8 mouse cellular contexts compared by ENCODE assay signal in the genomic region with DNA sequence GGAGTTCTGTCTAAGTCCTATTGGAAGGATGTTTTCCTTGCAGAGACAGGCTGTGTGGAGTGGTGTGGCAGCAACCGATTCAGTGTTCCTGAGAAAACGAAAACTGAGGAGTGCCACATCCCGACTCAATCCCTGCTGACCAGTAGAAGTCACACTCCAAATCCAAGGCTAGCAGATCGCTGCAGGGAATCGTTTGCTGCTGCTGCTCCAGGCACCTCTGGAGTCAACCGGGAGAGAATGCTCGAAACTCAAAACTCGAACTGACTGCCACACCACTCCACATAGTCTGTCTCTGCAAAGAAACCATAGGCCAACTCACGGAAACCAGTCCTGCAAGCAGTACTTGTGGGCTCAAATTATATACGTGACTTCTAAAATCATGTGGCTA. TPM values are rescaled to one million over a fixed set of nuclear protein-coding genes. Genes with fewer than 3 reads are reported as not detected.
DNase-seq lines count a peak whose midpoint lies in the region; ATAC-seq and TF ChIP-seq lines count a peak whose summit lies in the region.

No protein-coding gene starts in this region.

- no peak for DNase-seq in heart, embryonic 10.5 days (ENCODE audit: low spot score)
- DNase-seq in heart, postnatal 25 days (ENCODE audit: low spot score), result no peak
- no peak for DNase-seq in embryo, embryonic 10 days (ENCODE audit: low spot score)
- no peak for DNase-seq in gastrocnemius, postnatal 4 days (ENCODE audit: low spot score in 2 of 2)

- no peaks in the 10 kb centered on the region for H3K9me3 ChIP-seq in heart, embryonic 10.5 days
- H3K9me3 ChIP-seq in ES-Bruce4 (replicated peaks; ENCODE audit: control insufficient read depth, insufficient read depth, low read length, poor library complexity, severe bottlenecking), result peaks cover 12% of the 10 kb centered on the region
- H3K9me3 ChIP-seq in erythroblast, embryonic 14.5 days (ENCODE audit: control insufficient read depth, low read length), result peaks cover 10% of the 10 kb centered on the region
- H3K9me3 ChIP-seq in kidney, embryonic 15.5 days (replicated peaks), result no peaks in the 10 kb centered on the region

- 0 out of 2 replicates have a peak overlapping the region, but pooled peaks have one; percentile 11 for H3K9ac ChIP-seq in ES-Bruce4 (ENCODE audit: low read depth, poor library complexity, severe bottlenecking)
- H3K9ac ChIP-seq in kidney, embryonic 15.5 days, result peak overlapping the region; percentile 69

- no peaks in the 10 kb centered on the region for H3K27me3 ChIP-seq in heart, embryonic 10.5 days (ENCODE audit: insufficient read depth, poor library complexity, severe bottlenecking)
- no peaks in the 10 kb centered on the region for H3K27me3 ChIP-seq in ES-Bruce4 (ENCODE audit: control insufficient read depth, insufficient read depth, low read length, poor library complexity, severe bottlenecking)
- no peaks in the 10 kb centered on the region for H3K27me3 ChIP-seq in erythroblast, embryonic 14.5 days (ENCODE audit: control insufficient read depth)
- H3K27me3 ChIP-seq in kidney, embryonic 15.5 days, result no peaks in the 10 kb centered on the region

- 27% methylated on average over 10 of the region's 10 CpGs for WGBS in heart, embryonic 10.5 days
- WGBS in kidney, embryonic 15.5 days, result 16% methylated on average over 10 of the region's 10 CpGs

- peaks cover 6% of the 10 kb centered on the region; the same call in 1 of the 2 replicates for H3K36me3 ChIP-seq in heart, embryonic 10.5 days
- no peaks in the 10 kb centered on the region for H3K36me3 ChIP-seq in ES-Bruce4 (ENCODE audit: control insufficient read depth, insufficient read depth, low read length, poor library complexity, severe bottlenecking)
- H3K36me3 ChIP-seq in erythroblast, embryonic 14.5 days (ENCODE audit: control insufficient read depth), result peaks cover 16% of the 10 kb centered on the region
- H3K36me3 ChIP-seq in kidney, embryonic 15.5 days, result no peaks in the 10 kb centered on the region

- peaks cover 15% of the 10 kb centered on the region; the same call in 1 of the 2 replicates for H3K4me1 ChIP-seq in heart, embryonic 10.5 days
- no peaks in the 10 kb centered on the region for H3K4me1 ChIP-seq in ES-Bruce4 (ENCODE audit: control insufficient read depth, insufficient read depth, low read length)
- peaks cover 57% of the 10 kb centered on the region for H3K4me1 ChIP-seq in erythroblast, embryonic 14.5 days (ENCODE audit: control insufficient read depth)
- H3K4me1 ChIP-seq in kidney, embryonic 15.5 days, result peaks cover 19% of the 10 kb centered on the region

- intact Hi-C loops in heart, postnatal 25 days (cut with DNase I), result loop anchor here (10.0 kb wide), 1 partner anchor 261 kb away; the partner anchor contains the start of genes D430042O09Rik and Gtf3c1

- no peak for TF ChIP-seq CTCF in ES-Bruce4 (IDR thresholded peaks at IDR 0.05; ENCODE audit: low read depth, low read length)

- ATAC-seq in kidney, embryonic 15.5 days (replicated peaks; ENCODE audit: low FRiP score), result peak; percentile 16; the same call in 1 of the 2 replicates
- ATAC-seq in megakaryocyte-erythroid progenitor cell, adult 5-6 weeks (replicated peaks; ENCODE audit: low FRiP score, low TSS enrichment, poor library complexity, severe bottlenecking), result peak; percentile 27

- peak overlapping the region; percentile 97 for H3K27ac ChIP-seq in heart, embryonic 10.5 days
- no peak overlapping the region for H3K27ac ChIP-seq in ES-Bruce4 (ENCODE audit: insufficient read depth, low read length)
- peak overlapping the region; percentile 99 for H3K27ac ChIP-seq in kidney, embryonic 15.5 days

- no peak for TF ChIP-seq POLR2A in ES-Bruce4 (IDR thresholded peaks at IDR 0.05; ENCODE audit: insufficient read depth, low read length)

- TF ChIP-seq EP300 in ES-Bruce4 (IDR thresholded peaks at IDR 0.05; ENCODE audit: insufficient read depth, low read depth, low read length), result no peak

- peak overlapping the region; percentile 82 for H3K4me2 ChIP-seq in kidney, embryonic 15.5 days

- H3K4me3 ChIP-seq in heart, embryonic 10.5 days, result peak overlapping the region; percentile 72
- H3K4me3 ChIP-seq in ES-Bruce4 (ENCODE audit: low read depth, low read length), result peak overlapping the region; percentile 65
- peak overlapping the region; percentile 79 for H3K4me3 ChIP-seq in erythroblast, embryonic 14.5 days (replicated peaks)
- peak overlapping the region; percentile 77 for H3K4me3 ChIP-seq in kidney, embryonic 15.5 days (replicated peaks)

RNA-seq across cellular contexts. Expression of gene Kdm8, which starts 0.4 kb away (rescaled TPM):
- polyA plus RNA-seq in heart, embryonic 10.5 days (2016; fragmentation: Nextera tagmentation; extraction: Ambion mirVana), result 10.8 and 11.6 TPM in 2 replicates
- 1 to 10 TPM; 2.9 to 3.2 TPM for total RNA-seq in heart, postnatal 25 days (2021)
- 4.4 and 6.3 TPM in 2 replicates for polyA plus RNA-seq in ES-Bruce4 (2011; ENCODE audit: insufficient read depth, insufficient read length, low read depth, missing spikeins)
- 0.23 and 0.27 TPM in 2 replicates for polyA plus RNA-seq in erythroblast, embryonic 14.5 days (2012)
- 11.8 and 13.7 TPM in 2 replicates for polyA plus RNA-seq in kidney, embryonic 15.5 days (2015; fragmentation: Nextera tagmentation; extraction: Ambion mirVana)
- total RNA-seq in megakaryocyte-erythroid progenitor cell, adult 5-6 weeks (2014; fragmentation: Nextera tagmentation), result 5.0 and 5.4 TPM in 2 replicates
- total RNA-seq in megakaryocyte-erythroid progenitor cell, adult 5-6 weeks (2017), result 5.3 and 6.3 TPM in 2 replicates
- total RNA-seq in gastrocnemius, postnatal 4 days (2021), result 1 to 10 TPM; 4.6 to 5.0 TPM

RNA-seq across cellular contexts. Expression of gene Nsmce1, which starts 47.3 kb away (rescaled TPM):
- polyA plus RNA-seq in heart, embryonic 10.5 days (2016; fragmentation: Nextera tagmentation; extraction: Ambion mirVana), result 122 and 123 TPM in 2 replicates
- 10 to 100 TPM; 26.7 to 30.5 TPM for total RNA-seq in heart, postnatal 25 days (2021)
- 33.7 and 39.8 TPM in 2 replicates for polyA plus RNA-seq in ES-Bruce4 (2011; ENCODE audit: insufficient read depth, insufficient read length, low read depth, missing spikeins)
- 2.3 and 2.9 TPM in 2 replicates for polyA plus RNA-seq in erythroblast, embryonic 14.5 days (2012)
- 143 TPM in 2 replicates for polyA plus RNA-seq in kidney, embryonic 15.5 days (2015; fragmentation: Nextera tagmentation; extraction: Ambion mirVana)
- total RNA-seq in megakaryocyte-erythroid progenitor cell, adult 5-6 weeks (2014; fragmentation: Nextera tagmentation), result 49.9 and 55.4 TPM in 2 replicates
- 58.3 and 68.4 TPM in 2 replicates for total RNA-seq in megakaryocyte-erythroid progenitor cell, adult 5-6 weeks (2017)
- 10 to 100 TPM; 28.3 to 33.6 TPM for total RNA-seq in gastrocnemius, postnatal 4 days (2021)
